Mouse (Mus musculus) kidney, embryonic 16.5 days (tissue): ENCODE measurements around the gene Slc38a3. TPM values are rescaled to one million over a fixed set of nuclear protein-coding genes. Genes with fewer than 3 reads are reported as not detected.

Experiments
- ATAC-seq: fragments of 200-750 bp; cut with Nextera tagmentation; 2 replicates; pipeline ENCODE4 v1.8.0; 2017; ENCODE audit warnings: moderate TSS enrichment; ENCODE audit not compliant: low FRiP score, low TSS enrichment
- H3K27ac ChIP-seq: fragments of 300-500 bp; sonication (generic); 2 replicates; pipeline ENCODE4 v1.5.1; 2014; ENCODE audit warnings: low read length
- H3K27me3 ChIP-seq: fragments of 300-500 bp; sonication (generic); 2 replicates; pipeline ENCODE4 v1.6.1; 2014; ENCODE audit warnings: low read length, control low read depth, mixed read lengths; ENCODE audit not compliant: insufficient read depth
- H3K36me3 ChIP-seq: fragments of 300-500 bp; sonication (generic); 2 replicates; pipeline ENCODE4 v1.6.1; 2014; ENCODE audit warnings: low read length, control low read depth, mixed read lengths; ENCODE audit not compliant: insufficient read depth
- H3K4me1 ChIP-seq: fragments of 300-500 bp; sonication (generic); 2 replicates; pipeline ENCODE4 v1.6.1; 2014; ENCODE audit warnings: low read length, control low read depth, mixed read lengths; ENCODE audit not compliant: insufficient read depth
- H3K4me2 ChIP-seq: fragments of 300-500 bp; sonication (generic); replicated peaks from 2 replicates; pipeline ENCODE4 v1.6.1; 2014; ENCODE audit warnings: low read depth, low read length
- H3K4me3 ChIP-seq: fragments of 300-500 bp; sonication (generic); 2 replicates; pipeline ENCODE4 v1.5.1; 2014; ENCODE audit warnings: mild to moderate bottlenecking, low read length
- H3K9ac ChIP-seq: fragments of 300-500 bp; sonication (generic); replicated peaks from 2 replicates; pipeline ENCODE4 v1.6.1; 2014; ENCODE audit warnings: low read length
- H3K9me3 ChIP-seq: fragments of 300-500 bp; sonication (generic); 2 replicates; pipeline ENCODE4 v1.6.1; 2016; ENCODE audit warnings: low read length, control low read depth
- WGBS: fragments of 180-500 bp; shearing (Covaris S2); extraction: QIAGEN DNeasy Blood & Tissue Kit; methylation state at CpG from one replicate; pipeline ENCODE4 v1.1.7; 2014; 5-methylcytosine and 5-hydroxymethylcytosine counted together
- polyA plus RNA-seq: library from polyadenylated mRNA; unstranded; fragments of >200 nt; fragmentation: Nextera tagmentation; extraction: Ambion mirVana; gene quantifications from 2 replicates; pipeline ENCODE4 v1.2.1, GENCODE M21; 2015

Slc38a3 gene
- polyA plus RNA-seq, 1 experiment from 2014 or later, result 12.9 TPM

DNA sequence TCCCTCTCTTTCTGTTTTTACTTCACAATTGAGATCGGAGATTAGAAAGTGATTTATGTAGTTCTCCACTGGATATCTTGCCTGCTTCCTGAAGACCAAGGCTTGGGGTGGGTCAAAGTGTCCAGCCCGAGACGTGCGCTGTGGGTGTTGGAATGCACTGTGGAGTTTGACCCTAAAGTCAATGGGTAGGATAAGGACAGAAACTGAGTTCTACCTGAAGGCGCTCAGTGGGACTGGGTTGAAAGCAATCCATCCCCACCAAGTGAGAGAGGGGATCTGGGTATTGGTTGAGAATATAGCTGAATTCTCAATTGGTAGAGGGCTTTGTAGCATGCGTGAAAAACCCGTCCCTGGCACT lies 24.2 kb downstream of the Slc38a3 start:
- WGBS, result 31% methylated on average over 7 of the region's 7 CpGs
- H3K9ac ChIP-seq, result peak overlapping the region; percentile 62

DNA sequence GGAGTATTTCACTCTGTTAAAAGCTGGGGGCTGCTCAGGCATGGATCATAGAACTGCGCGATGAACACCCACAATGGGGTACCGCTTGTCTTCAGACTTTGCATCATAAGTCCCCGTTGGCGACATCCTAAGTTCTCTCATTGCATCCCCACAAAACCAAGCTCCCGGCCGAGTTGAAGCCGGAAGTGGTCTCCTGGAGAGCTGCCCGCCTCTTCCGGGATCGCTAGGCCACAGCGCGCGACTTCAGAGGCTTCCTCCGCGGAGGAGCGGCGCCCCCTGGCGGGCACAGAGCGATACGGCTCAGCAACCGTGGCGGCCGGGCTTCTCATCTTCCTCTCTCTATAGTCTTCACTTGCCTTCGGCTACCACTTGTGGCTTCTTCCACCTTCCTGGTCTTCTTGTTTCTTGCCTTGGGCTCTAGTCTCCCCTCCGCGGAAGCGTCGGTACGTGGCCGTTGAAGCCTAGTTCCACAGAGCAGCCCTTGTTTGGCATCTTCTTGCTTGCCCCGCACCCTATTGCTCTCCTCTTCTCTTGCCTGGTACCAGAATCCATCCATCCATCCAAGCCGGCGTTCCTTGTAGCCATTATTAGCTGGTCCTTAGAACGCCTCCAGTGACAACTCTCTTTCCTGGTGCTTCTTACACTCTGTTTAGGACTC lies 24.7 kb downstream of the Slc38a3 start:
- Histone ChIP-seq H3K36me3 (no peaks in the 10 kb centered on the region), H3K27ac (no peak overlapping the region; the same call in 1 of the 2 replicates), H3K9ac (peak overlapping the region; percentile 62), H3K4me1 (peaks cover 14% of the 10 kb centered on the region), H3K27me3 (no peaks in the 10 kb centered on the region), H3K4me2 (peak overlapping the region; percentile 61), H3K4me3 (peak overlapping the region; percentile 40), H3K9me3 (no peaks in the 10 kb centered on the region)
- peak; percentile 82 for ATAC-seq
- 3% methylated on average over 35 of the region's 35 CpGs for WGBS

More for the DNA sequence above, 24.2 kb downstream of the Slc38a3 start:
- H3K36me3 ChIP-seq, result no peaks in the 10 kb centered on the region
- peak overlapping the region; percentile 40 for H3K4me3 ChIP-seq
- no peak overlapping the region for H3K27ac ChIP-seq
- ATAC-seq, result peak; percentile 14; the same call in 1 of the 2 replicates
- no peaks in the 10 kb centered on the region for H3K27me3 ChIP-seq
- H3K9me3 ChIP-seq, result no peaks in the 10 kb centered on the region
- peaks cover 14% of the 10 kb centered on the region for H3K4me1 ChIP-seq
- H3K4me2 ChIP-seq, result peak overlapping the region; percentile 61

DNA sequence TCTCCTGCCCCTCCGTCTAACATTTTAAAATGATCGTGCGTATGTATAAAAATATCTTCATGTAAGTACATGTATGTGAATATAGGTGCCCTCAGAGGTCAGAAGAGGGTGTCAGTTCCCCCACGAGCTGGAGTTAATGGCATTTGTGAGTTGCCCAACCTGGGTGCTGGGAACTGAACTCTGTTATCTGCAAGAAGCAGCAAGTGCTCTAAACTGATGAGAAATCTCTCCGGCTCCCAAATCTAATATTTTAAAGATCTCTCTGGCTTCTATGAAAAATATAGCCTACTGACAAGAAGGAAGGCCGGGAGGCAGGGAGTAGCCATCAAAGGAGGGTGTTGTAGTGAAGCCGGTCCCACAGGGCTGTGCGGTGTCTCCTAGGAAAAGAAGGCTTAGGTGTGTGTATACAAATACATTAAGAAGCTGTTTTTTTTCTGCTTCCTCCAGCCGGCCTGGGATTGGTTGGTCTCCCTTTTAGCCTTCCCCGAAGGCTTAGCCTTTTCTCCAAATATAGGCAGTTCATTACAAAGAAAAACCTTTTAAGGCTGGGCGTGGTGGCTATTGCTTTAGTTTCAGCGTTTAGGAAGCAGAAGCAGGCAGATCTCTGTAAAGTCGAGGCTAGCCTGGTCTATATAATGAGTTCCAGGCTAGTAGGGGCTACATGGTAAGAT lies 25.7 kb downstream of the Slc38a3 start:
- WGBS, result 92% methylated on average over 13 of the region's 13 CpGs
- Histone ChIP-seq H3K4me3 (no peak overlapping the region; the same call in 1 of the 2 replicates), H3K4me2 (peak overlapping the region; percentile 61), H3K9ac (peak overlapping the region; percentile 62; the same call in 1 of the 2 replicates), H3K36me3 (no peaks in the 10 kb centered on the region), H3K9me3 (no peaks in the 10 kb centered on the region), H3K27ac (no peak overlapping the region), H3K4me1 (peaks cover 14% of the 10 kb centered on the region), H3K27me3 (no peaks in the 10 kb centered on the region)
- no peak for ATAC-seq

DNA sequence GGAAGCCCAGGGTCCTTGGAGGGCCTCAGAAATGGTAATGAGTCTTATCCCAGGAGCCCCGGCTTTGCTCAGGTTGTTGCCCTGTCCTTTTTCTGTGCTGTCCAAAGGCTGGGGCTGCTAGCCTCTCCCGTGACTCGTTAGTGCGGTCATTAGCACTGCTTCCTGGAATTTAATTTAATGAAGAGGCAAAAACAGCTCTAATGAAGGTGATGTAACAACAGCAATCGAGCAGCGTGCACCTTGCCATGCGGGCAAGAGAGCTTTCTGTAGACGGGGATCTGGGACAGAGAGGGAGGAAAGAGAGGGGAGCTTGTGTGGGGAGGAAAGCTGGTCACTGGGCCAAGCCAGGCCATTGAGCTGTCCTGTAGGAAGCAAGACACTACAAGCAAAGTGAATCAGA lies 27.7 kb downstream of the Slc38a3 start:
- ATAC-seq, result no peak
- peaks cover 18% of the 10 kb centered on the region for H3K4me1 ChIP-seq
- no peak overlapping the region for H3K4me3 ChIP-seq
- no peak overlapping the region for H3K27ac ChIP-seq
- H3K9me3 ChIP-seq, result no peaks in the 10 kb centered on the region
- H3K9ac ChIP-seq, result no peak overlapping the region
- 38% methylated on average over 8 of the region's 8 CpGs for WGBS
- H3K27me3 ChIP-seq, result no peaks in the 10 kb centered on the region
- H3K36me3 ChIP-seq, result no peaks in the 10 kb centered on the region
- H3K4me2 ChIP-seq, result no peak overlapping the region

DNA sequence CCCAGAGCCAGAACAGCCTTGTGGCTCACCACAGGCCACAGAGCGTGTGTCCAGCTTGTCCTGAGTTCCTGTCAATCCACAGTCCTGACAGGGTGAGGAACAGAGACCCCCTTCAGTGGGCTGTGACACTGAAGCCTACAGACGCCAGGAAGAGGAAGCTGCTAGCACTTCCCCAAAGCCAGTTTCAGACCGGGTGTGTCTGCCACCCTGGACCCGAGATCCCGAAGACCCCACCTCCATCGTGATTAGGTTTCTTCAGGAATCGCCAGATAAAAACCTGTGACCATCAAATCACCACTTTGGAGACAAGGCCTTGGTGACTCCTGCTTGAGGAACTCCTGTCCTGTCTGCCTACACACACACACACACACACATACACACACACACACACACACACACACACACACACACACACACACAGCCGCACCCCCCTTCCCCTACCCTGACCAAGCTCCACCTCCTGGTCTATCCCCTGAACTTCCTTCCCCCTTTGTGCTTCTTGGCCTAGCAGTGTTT lies 29.0 kb downstream of the Slc38a3 start:
- H3K4me2 ChIP-seq, result no peak overlapping the region
- no peak overlapping the region for H3K4me3 ChIP-seq
- ATAC-seq, result no peak
- peak overlapping the region; percentile 40; the same call in 1 of the 2 replicates for H3K9ac ChIP-seq
- H3K27ac ChIP-seq, result no peak overlapping the region; the same call in 1 of the 2 replicates
- H3K4me1 ChIP-seq, result peaks cover 25% of the 10 kb centered on the region
- no peaks in the 10 kb centered on the region for H3K9me3 ChIP-seq
- 37% methylated on average over 7 of the region's 8 CpGs for WGBS
- no peaks in the 10 kb centered on the region for H3K36me3 ChIP-seq
- H3K27me3 ChIP-seq, result no peaks in the 10 kb centered on the region

DNA sequence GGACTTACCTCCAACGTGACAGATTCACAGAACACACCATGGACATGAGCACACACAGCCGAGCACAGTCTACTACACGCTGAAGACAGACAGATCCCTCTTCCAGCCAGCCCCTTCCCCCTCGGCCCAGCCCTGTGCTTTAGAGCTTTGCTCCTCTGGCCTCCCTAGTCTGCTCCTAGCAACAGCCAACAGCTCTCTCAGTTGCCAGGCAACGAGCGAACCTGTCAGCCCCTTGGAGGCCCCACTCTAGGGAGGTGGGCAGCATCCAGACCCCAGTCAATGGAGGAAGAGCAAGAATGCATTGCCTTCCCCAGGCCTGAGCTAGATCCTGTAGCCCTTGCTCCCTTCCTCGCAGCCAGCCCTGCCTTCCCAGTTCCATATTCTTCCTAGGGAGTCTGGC lies 32.3 kb downstream of the Slc38a3 start:
- Histone ChIP-seq H3K9ac (no peak overlapping the region), H3K36me3 (no peaks in the 10 kb centered on the region), H3K27me3 (no peaks in the 10 kb centered on the region), H3K27ac (no peak overlapping the region), H3K4me2 (no peak overlapping the region), H3K4me3 (no peak overlapping the region), H3K4me1 (peaks cover 27% of the 10 kb centered on the region), H3K9me3 (no peaks in the 10 kb centered on the region)
- ATAC-seq, result no peak
- WGBS, result 31% methylated on average over 7 of the region's 7 CpGs

DNA sequence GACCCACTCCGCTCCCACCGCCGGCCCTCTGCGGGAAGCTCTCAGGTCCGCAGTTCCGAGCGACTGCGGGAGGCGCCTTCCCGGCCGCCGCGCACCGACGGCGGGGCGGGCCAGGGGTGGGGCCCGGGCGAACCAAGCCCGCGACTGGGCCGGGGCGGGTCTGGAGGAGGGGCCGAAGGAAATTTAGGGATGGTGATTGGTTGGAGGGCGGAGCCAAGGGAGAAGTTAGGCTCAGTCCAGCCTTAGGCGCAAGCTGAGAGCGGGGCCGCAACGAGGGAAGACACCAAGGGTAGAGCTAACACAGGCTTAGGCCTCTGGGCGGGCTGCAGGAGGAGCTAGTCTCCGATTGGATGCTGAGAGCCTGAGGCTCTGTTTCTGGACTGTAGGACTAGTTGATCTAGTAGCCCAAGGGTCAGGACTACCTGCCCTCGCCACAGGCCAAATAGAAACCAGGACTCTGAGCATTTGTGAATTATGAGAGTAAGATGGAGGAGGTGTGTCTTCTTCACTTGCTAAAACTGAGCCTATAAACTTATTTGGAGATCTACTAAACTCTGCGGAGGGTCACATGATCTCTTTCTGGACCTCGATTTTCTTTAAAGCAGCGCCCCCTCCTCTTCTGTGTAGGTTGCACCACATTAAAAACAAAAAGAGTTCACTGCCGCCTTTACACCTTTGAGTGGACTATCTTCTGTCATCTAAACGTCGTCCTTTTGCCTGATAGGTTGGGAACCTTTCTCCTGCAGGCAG lies 33.9 kb downstream of the Slc38a3 start, which contains the start of gene Gnai2:
Gnai2 (minus strand) TSS at position 89 of the 750 bp plus-strand sequence.
- Histone ChIP-seq H3K9me3 (no peaks in the 10 kb centered on the region), H3K27ac (peak within 1 kb of the TSS; percentile 94), H3K4me2 (peak within 1 kb of the TSS; percentile 98), H3K9ac (peak within 1 kb of the TSS; percentile 94), H3K4me1 (peaks cover 43% of the 10 kb centered on the region), H3K4me3 (peak within 1 kb of the TSS; percentile 94), H3K36me3 (0 out of 2 replicates have a peak, but pooled peaks cover 3% of the 10 kb centered on the region), H3K27me3 (no peaks in the 10 kb centered on the region)
- 3% methylated on average over 37 of the region's 38 CpGs for WGBS
- ATAC-seq, result peak; percentile 97

DNA sequence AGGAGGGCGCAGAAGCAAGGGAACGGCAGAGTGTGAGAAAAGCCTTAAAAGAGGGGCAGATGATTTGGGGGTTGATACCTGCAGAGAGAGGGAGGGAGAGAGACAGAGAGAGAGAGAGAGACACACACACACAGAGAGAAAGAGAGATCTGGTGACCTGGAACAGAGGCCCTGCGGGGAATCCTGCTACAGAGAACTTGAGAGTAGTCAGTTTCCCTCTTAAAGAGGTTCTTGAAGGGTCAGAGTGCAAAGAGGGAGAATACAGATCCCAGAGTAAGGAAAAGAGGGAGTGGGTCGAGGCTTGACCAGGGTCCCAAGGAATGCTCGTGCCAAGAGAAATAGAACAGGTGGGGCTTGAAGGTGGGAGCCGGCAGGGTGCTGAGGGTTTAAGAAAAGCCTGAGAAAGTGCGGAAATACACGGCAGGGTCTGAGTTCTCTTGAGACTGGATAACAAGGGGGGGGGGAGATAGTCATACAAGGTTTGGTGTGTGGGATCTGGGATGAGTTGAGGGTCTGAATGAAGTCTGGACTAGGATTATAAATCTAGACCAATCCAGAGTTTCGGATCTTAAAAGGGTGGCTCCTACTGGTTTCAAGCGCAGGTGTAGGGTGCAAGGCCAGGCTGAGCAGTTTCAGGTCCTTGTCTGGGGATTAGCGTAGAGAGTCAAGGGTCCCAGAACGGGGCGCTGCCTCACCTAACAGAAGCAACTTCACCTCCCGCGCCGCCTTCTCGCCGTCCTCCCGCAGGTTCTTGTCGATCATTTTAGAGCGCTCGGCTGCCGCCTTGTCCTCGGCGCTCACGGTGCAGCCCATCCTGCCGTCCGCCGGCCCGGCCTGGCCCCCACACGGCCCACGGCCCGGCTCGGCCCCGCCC lies 34.7 kb downstream of the Slc38a3 start:
- WGBS, result under 1% methylated on average over 35 of the region's 35 CpGs
- H3K36me3 ChIP-seq, result 0 out of 2 replicates have a peak, but pooled peaks cover 3% of the 10 kb centered on the region
- H3K9me3 ChIP-seq, result no peaks in the 10 kb centered on the region
- H3K4me1 ChIP-seq, result peaks cover 51% of the 10 kb centered on the region
- peak overlapping the region; percentile 98 for H3K4me2 ChIP-seq
- peak; percentile 1; the same call in 1 of the 2 replicates for ATAC-seq
- H3K27ac ChIP-seq, result peak overlapping the region; percentile 94
- H3K9ac ChIP-seq, result peak overlapping the region; percentile 94
- H3K27me3 ChIP-seq, result no peaks in the 10 kb centered on the region
- H3K4me3 ChIP-seq, result peak overlapping the region; percentile 94
